Mouse (Mus musculus) midbrain, embryonic 13.5 days (tissue): ENCODE results near the gene Rpl22. TPM values are rescaled to one million over a fixed set of nuclear protein-coding genes. Genes with fewer than 3 reads are reported as not detected.

ENCODE experiments used
- ATAC-seq: fragments of 200-750 bp; cut with Nextera tagmentation; 2 replicates; pipeline ENCODE4 v1.8.0; 2017; ENCODE audit warnings: mild to moderate bottlenecking, moderate TSS enrichment, moderate library complexity
- H3K27ac ChIP-seq: fragments of 300-500 bp; sonication (generic); 2 replicates; pipeline ENCODE4 v1.5.1; 2015; ENCODE audit warnings: inconsistent platforms, mild to moderate bottlenecking, moderate library complexity
- H3K27me3 ChIP-seq: fragments of 300-500 bp; sonication (generic); 2 replicates; pipeline ENCODE4 v1.6.1; 2015; ENCODE audit warnings: mild to moderate bottlenecking, inconsistent platforms
- H3K36me3 ChIP-seq: fragments of 300-500 bp; sonication (generic); 2 replicates; pipeline ENCODE4 v1.6.1; 2015; ENCODE audit warnings: mild to moderate bottlenecking, inconsistent platforms
- H3K4me1 ChIP-seq: fragments of 300-500 bp; sonication (generic); replicated peaks from 2 replicates; pipeline ENCODE4 v1.6.1; 2015; ENCODE audit warnings: inconsistent platforms
- H3K4me2 ChIP-seq: fragments of 300-500 bp; sonication (generic); replicated peaks from 2 replicates; pipeline ENCODE4 v1.6.1; 2015; ENCODE audit warnings: moderate library complexity, mild to moderate bottlenecking, inconsistent platforms
- H3K4me3 ChIP-seq: fragments of 300-500 bp; sonication (generic); replicated peaks from 2 replicates; pipeline ENCODE4 v1.5.1; 2015; ENCODE audit warnings: mild to moderate bottlenecking, inconsistent platforms
- H3K9ac ChIP-seq: fragments of 300-500 bp; sonication (generic); replicated peaks from 2 replicates; pipeline ENCODE4 v1.6.1; 2015; ENCODE audit warnings: mild to moderate bottlenecking, inconsistent platforms
- H3K9me3 ChIP-seq: fragments of 300-500 bp; sonication (generic); 2 replicates; pipeline ENCODE4 v1.6.1; 2016; ENCODE audit warnings: mild to moderate bottlenecking, inconsistent platforms
- WGBS: fragments of 180-500 bp; shearing (Covaris S2); methylation state at CpG from one replicate; pipeline ENCODE4 v1.1.7; 2015; 5-methylcytosine and 5-hydroxymethylcytosine counted together
- polyA plus RNA-seq: library from polyadenylated mRNA; unstranded; fragments of >200 nt; fragmentation: Nextera tagmentation; extraction: Ambion mirVana; gene quantifications from 2 replicates; pipeline ENCODE4 v1.2.1, GENCODE M21; 2015

Gene Rpl22
- polyA plus RNA-seq, 1 experiment from 2014 or later: 217 TPM

DNA sequence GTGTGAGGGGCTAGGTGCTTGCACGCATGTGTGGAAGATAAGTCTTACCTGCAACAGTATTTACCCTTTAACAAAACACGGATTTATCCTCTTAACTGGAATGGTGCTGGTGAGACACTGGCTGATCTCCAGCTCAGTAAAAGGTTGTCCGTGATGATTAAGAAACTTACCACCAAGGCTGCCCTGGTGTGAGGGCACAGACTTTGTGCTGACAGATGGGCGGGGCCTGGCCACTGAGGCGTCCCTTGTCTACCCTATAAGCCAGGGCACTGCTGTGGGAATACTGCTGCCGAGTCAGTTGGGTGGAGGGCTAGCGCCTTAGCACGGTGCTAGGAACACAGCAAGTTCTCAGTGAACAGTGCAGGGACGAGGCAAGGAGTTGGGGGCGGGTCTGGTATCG lies 23.5 kb upstream of the Rpl22 start:
- no peak for ATAC-seq

DNA sequence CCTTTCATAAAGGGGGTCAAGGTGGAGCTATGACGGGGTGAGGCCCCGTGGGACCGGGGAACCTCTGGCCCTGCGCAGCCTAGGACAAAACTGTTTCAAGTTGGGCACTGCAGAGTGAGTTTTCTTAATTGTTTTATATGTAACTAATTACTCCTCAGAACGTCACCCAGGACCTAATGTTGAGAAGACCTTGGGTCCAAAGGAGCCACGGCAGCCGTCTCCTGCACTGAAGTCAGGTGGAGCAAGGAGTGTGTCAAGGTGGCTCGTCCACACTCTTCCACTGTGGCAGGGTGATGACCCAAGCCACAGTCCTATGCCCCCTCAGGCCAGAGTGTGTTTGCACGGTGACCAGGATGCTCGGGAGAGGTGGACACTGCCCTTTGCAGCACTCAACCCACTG lies 22.4 kb upstream of the Rpl22 start:
- peaks cover 73% of the 10 kb centered on the region for H3K36me3 ChIP-seq
- WGBS: 95% methylated on average over 10 of the region's 10 CpGs
- peaks cover 12% of the 10 kb centered on the region for H3K4me1 ChIP-seq
- no peak overlapping the region for H3K4me2 ChIP-seq
- no peak for ATAC-seq
- H3K27ac ChIP-seq: no peak overlapping the region
- H3K27me3 ChIP-seq: 0 out of 2 replicates have a peak, but pooled peaks cover 4% of the 10 kb centered on the region
- no peaks in the 10 kb centered on the region for H3K9me3 ChIP-seq
- H3K9ac ChIP-seq: no peak overlapping the region
- no peak overlapping the region for H3K4me3 ChIP-seq

More for the DNA sequence above, 23.5 kb upstream of the Rpl22 start:
- Histone ChIP-seq H3K9ac (no peak overlapping the region), H3K9me3 (no peaks in the 10 kb centered on the region), H3K4me3 (no peak overlapping the region), H3K4me1 (peaks cover 18% of the 10 kb centered on the region), H3K27ac (no peak overlapping the region), H3K36me3 (peaks cover 69% of the 10 kb centered on the region), H3K27me3 (0 out of 2 replicates have a peak, but pooled peaks cover 4% of the 10 kb centered on the region), H3K4me2 (no peak overlapping the region)
- WGBS: 57% methylated on average over 11 of the region's 11 CpGs

DNA sequence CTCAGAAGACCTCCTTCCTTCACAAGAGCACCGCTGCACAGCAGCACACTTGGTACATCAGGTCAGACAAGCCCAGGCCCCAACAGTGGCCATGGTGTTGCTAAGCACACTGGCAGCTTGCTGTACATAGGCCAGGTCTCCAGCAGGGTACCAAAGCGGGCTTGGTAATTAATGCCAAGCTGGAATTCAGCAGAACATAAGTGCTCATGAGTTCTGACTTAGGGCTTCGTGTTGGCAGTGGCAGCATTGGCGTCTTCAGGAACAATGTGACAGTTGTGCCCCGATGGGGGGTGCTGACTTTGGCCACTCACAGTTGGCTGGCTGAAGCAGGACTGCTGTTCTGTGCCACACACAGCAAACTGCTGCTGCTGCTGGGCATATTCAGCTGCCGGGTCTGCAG lies 20.9 kb upstream of the Rpl22 start:
- WGBS: 96% methylated on average over 6 of the region's 6 CpGs
- Histone ChIP-seq H3K4me2 (no peak overlapping the region), H3K9ac (no peak overlapping the region), H3K27me3 (peaks cover 9% of the 10 kb centered on the region), H3K9me3 (no peaks in the 10 kb centered on the region), H3K27ac (no peak overlapping the region), H3K4me1 (no peaks in the 10 kb centered on the region), H3K36me3 (peaks cover 76% of the 10 kb centered on the region), H3K4me3 (no peak overlapping the region)
- no peak for ATAC-seq

DNA sequence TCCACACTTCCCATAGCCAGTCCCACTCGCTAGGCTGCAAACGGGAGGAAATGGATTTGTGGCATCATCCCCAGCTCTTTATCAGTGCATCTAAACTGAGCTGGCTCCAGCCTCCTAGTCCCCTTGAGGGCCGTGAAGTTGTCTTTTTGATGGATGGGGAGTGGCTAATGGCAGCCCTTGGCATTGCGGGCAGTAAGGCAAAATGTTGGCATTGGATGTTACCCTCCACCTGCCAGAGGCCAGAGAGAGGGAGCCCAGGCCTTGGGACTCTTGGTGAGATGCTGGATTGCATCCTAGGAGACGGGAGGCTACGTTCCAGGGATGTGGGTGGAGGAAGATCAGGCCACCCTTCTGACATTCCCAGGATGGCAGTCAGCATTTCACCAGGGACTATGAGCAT lies 19.6 kb upstream of the Rpl22 start:
- Histone ChIP-seq H3K36me3 (peaks cover 64% of the 10 kb centered on the region), H3K4me1 (no peaks in the 10 kb centered on the region), H3K4me3 (no peak overlapping the region), H3K9me3 (no peaks in the 10 kb centered on the region), H3K9ac (peak overlapping the region; percentile 28; the same call in 1 of the 2 replicates), H3K27me3 (peaks cover 22% of the 10 kb centered on the region), H3K4me2 (no peak overlapping the region), H3K27ac (no peak overlapping the region)
- WGBS: 83% methylated on average over 6 of the region's 6 CpGs
- no peak for ATAC-seq

DNA sequence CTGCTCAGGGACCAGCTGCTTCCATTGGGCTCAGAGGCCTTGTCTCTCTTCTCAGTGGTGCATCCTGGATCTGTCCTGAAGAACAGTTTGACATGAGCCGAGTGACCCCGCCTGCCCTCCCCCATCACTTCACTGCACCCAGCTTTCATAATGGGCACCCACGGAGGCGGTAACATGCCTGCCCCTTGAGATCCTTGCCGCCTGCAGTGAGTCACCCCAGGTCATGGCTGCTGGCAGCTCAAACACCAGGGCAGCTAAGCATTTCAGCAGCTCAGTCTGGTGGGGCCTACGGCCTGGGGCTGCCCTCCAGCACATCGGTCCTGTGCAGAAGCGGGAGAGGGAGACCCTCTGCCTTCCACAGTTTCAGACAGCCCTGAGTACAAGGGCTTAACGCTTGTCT lies 18.0 kb upstream of the Rpl22 start:
- no peak overlapping the region for H3K4me2 ChIP-seq
- ATAC-seq: no peak
- no peak overlapping the region for H3K9ac ChIP-seq
- peaks cover 37% of the 10 kb centered on the region for H3K27me3 ChIP-seq
- no peaks in the 10 kb centered on the region for H3K9me3 ChIP-seq
- WGBS: 74% methylated on average over 9 of the region's 9 CpGs
- peaks cover 3% of the 10 kb centered on the region; the same call in 1 of the 2 replicates for H3K4me1 ChIP-seq
- H3K27ac ChIP-seq: no peak overlapping the region
- H3K36me3 ChIP-seq: peaks cover 50% of the 10 kb centered on the region
- H3K4me3 ChIP-seq: no peak overlapping the region

DNA sequence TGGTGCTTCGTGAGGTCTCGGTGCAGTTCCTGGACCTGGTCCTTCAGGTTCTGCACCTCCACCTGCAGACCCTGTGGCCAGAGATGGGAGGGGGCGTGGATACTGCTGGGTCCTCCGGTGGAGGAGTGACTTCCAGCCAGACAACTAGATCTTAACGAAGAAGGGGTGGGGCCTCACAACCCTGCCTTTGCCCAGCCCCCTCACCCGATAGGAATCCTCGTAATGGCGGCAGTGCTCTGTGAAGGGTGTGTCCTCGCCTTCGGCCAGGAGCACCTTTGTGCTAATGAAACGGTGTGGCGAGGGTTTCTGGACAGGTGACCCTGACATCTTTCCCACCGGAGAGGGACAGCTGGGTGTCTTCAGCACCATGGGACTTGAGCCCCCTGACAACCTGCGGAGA lies 13.4 kb upstream of the Rpl22 start:
- H3K27me3 ChIP-seq: peaks cover 84% of the 10 kb centered on the region
- peak overlapping the region; percentile 56 for H3K4me2 ChIP-seq
- H3K4me1 ChIP-seq: peaks cover 30% of the 10 kb centered on the region
- H3K36me3 ChIP-seq: peaks cover 12% of the 10 kb centered on the region
- no peak for ATAC-seq
- H3K9ac ChIP-seq: no peak overlapping the region
- no peak overlapping the region for H3K27ac ChIP-seq
- H3K9me3 ChIP-seq: no peaks in the 10 kb centered on the region
- peak overlapping the region; percentile 8 for H3K4me3 ChIP-seq
- 2% methylated on average over 14 of the region's 14 CpGs for WGBS

DNA sequence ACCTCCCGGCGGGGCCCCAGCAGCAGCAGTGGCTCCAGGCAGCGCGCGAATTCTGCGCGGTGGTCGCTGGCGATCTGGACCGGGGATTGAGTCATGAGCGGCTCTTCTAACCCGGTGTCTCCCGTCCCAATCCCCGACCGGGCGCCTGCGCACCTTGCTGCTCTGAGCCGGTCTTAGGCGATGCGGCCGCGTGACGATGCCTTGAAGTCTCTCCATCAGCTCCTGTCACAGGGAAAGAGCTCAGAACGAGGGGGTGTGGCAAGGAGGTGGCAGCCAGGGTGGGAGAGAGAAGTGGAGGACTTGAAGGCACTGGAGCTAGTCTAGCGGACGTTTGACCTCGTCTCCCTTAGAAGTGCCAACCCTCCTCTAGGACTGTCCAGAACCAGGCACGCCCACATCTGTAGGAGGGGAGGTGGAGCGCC lies 12.3 kb upstream of the Rpl22 start:
- H3K4me1 ChIP-seq: peaks cover 32% of the 10 kb centered on the region
- WGBS: under 1% methylated on average over 29 of the region's 29 CpGs
- H3K4me2 ChIP-seq: peak overlapping the region; percentile 56
- H3K27ac ChIP-seq: no peak overlapping the region; the same call in 1 of the 2 replicates
- H3K27me3 ChIP-seq: peaks cover 94% of the 10 kb centered on the region
- no peaks in the 10 kb centered on the region for H3K9me3 ChIP-seq
- ATAC-seq: peak; percentile 65
- H3K9ac ChIP-seq: peak overlapping the region; percentile 37
- H3K4me3 ChIP-seq: peak overlapping the region; percentile 39
- peaks cover 8% of the 10 kb centered on the region; the same call in 1 of the 2 replicates for H3K36me3 ChIP-seq

DNA sequence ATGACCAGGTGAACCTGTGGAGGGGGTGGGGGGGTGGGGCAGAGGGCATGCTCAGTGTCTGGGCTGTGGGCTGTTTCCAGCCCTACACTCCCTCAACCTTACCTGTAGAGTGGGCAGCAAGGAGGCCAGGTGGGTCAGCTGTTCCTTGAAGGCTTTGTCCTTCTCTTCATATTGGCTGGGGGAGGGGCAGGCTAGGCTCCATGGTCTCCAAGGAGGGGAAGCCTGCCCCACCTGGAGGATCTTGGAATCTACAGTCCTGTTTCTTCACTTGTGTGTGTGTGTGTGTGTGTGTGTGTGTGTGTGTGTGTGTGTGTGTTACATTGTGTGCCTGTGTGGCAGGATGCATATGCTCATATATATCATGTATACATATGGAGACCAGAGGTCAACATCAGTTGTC lies 11.6 kb upstream of the Rpl22 start:
- H3K27me3 ChIP-seq: peaks cover 100% of the 10 kb centered on the region
- H3K4me2 ChIP-seq: peak overlapping the region; percentile 56
- peaks cover 39% of the 10 kb centered on the region for H3K4me1 ChIP-seq
- H3K27ac ChIP-seq: no peak overlapping the region
- peak overlapping the region; percentile 39 for H3K4me3 ChIP-seq
- ATAC-seq: 0 out of 2 replicates have a peak, but pooled peaks have one; percentile 22
- H3K36me3 ChIP-seq: peaks cover 2% of the 10 kb centered on the region; the same call in 1 of the 2 replicates
- no peak overlapping the region for H3K9ac ChIP-seq
- no peaks in the 10 kb centered on the region for H3K9me3 ChIP-seq

DNA sequence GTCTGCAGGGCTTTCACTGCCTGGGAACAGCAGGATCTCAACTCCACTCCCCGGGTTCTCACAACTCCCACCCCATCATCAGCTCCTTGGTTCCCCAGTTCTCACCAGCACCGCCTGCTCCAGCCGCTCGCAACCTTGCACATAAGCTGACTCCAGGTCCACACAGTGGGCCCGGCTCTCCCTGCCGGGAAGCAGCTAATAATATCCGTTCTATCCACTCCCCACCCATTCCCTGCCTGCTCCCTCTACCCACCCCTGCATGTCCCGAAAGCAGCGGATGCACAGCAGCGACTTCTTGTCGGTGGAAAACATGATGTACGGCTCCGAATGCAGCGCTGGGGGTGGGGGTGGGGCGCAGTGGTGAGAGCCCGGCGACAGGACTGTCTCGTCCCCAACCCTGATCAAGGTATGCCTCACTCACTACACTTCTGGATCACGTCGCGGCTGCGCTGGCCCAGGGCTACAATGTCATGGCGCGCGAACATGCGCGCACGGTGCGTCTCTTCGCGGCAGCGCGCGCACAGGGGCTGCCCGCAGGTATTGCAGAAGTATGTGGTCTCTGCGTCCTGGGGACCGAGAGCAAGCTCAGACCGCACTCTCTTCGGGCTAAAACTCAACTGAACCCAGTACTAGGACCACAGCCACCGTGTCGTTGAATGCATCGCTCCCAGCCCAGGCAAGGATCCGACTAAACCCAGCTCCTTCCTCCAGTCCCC lies 9.9 kb upstream of the Rpl22 start:
- Histone ChIP-seq H3K9me3 (no peaks in the 10 kb centered on the region), H3K9ac (peak overlapping the region; percentile 47; the same call in 1 of the 2 replicates), H3K4me1 (peaks cover 39% of the 10 kb centered on the region), H3K27me3 (peaks cover 84% of the 10 kb centered on the region), H3K36me3 (no peaks in the 10 kb centered on the region), H3K4me2 (peak overlapping the region; percentile 54), H3K27ac (no peak overlapping the region), H3K4me3 (peak overlapping the region; percentile 32)
- 1% methylated on average over 43 of the region's 43 CpGs for WGBS
- ATAC-seq: no peak

DNA sequence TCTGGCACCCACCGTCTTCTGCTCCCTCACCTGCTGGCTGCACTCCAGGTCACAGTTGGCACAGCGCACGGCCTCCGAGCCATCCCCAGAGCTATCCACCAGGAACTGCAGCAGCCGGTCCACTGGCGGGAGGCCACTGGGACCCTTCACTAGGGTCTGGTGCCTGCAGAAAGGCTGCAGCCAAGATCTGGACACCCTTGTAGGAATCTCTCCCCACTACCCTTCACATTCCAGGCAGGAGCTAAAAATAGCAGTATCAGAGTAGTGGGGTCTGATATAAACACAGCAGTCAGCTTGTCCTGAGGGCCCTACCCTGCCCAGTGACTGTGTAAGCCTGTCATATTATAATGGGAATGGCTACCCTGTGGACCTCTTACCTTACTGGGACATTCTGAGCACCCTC lies 7.9 kb upstream of the Rpl22 start:
- Histone ChIP-seq H3K4me1 (peaks cover 44% of the 10 kb centered on the region), H3K4me3 (no peak overlapping the region), H3K27ac (no peak overlapping the region), H3K9me3 (no peaks in the 10 kb centered on the region), H3K27me3 (peaks cover 64% of the 10 kb centered on the region), H3K9ac (no peak overlapping the region), H3K4me2 (no peak overlapping the region), H3K36me3 (no peaks in the 10 kb centered on the region)
- 85% methylated on average over 6 of the region's 6 CpGs for WGBS
- no peak for ATAC-seq

DNA sequence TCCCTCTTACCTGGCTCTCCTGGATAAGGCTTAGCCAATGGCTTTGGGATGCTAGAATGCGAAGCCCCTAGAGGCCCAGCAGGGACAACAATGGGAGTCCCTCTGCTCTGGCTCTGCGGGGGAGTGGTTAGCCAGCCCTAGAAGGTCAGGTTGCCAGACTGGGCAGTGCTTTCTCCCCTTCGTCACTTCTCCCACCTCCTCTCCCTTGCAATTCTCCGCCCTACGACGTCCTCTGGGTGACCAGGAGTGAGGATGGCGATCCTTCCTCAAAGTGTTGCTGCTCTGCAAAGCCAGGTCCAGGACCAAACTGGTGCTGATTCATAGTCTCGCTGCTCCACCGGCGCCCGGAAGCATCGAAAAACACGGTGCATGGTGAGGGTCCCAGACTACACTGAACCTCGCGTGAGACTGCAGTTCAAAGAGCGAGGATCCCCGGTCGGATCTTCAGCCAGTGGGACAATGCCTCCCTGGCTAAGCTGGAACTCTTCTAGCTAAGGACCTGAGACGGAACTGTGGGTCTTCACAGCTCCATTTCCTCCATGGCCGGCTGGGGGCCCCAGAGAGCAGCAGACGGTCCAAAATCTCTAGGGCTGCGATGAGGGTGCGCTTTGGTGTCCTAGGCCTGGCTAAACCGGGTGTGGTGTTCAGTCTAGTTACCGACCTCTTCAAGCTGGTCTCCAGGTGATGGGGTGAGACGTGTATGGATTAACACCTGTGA lies 6.9 kb upstream of the Rpl22 start, which contains the start of gene Rnf207:
TSS of gene Rnf207 (minus strand) at position 477 of the 718 bp plus-strand sequence.
- H3K9ac ChIP-seq: 0 out of 2 replicates have a peak within 1 kb of the TSS, but pooled peaks have one; percentile 36
- H3K4me3 ChIP-seq: 0 out of 2 replicates have a peak within 1 kb of the TSS, but pooled peaks have one; percentile 5
- H3K4me2 ChIP-seq: peak within 1 kb of the TSS; percentile 35
- H3K4me1 ChIP-seq: peaks cover 34% of the 10 kb centered on the region
- ATAC-seq: no peak
- WGBS: 5% methylated on average over 26 of the region's 26 CpGs
- H3K36me3 ChIP-seq: no peaks in the 10 kb centered on the region
- H3K27ac ChIP-seq: no peak within 1 kb of the TSS
- H3K9me3 ChIP-seq: no peaks in the 10 kb centered on the region
- peaks cover 54% of the 10 kb centered on the region for H3K27me3 ChIP-seq

DNA sequence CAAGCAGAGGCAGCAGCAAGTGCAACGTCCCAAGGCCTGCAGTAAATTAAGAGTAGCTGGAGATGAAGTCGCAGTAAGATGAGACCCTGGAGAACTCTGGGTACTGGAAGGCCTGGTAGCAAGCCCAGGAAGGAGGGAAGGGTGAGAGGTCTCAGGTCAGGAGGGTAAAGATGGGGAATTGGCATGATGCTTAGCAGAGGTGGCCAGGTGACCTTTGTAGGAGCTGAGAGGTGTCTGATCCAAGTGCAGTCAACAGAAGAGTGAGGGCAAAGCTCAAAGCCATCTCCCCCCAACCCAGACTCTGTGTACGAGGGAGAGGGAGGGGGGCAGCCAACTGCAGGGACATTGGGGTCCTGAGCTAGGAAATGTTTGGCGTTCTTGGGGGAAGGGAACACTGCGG lies 4.1 kb upstream of the Rpl22 start:
- H3K4me2 ChIP-seq: no peak overlapping the region
- peaks cover 26% of the 10 kb centered on the region for H3K27me3 ChIP-seq
- no peak overlapping the region for H3K27ac ChIP-seq
- H3K4me1 ChIP-seq: peaks cover 22% of the 10 kb centered on the region
- no peaks in the 10 kb centered on the region for H3K36me3 ChIP-seq
- no peaks in the 10 kb centered on the region for H3K9me3 ChIP-seq
- no peak overlapping the region for H3K4me3 ChIP-seq
- peak overlapping the region; percentile 32; the same call in 1 of the 2 replicates for H3K9ac ChIP-seq
- WGBS: 57% methylated on average over 5 of the region's 5 CpGs
- no peak for ATAC-seq
